Mouse (Mus musculus): ENCODE data around the gene Olfr339.
"Not testable (repeated sequence)": the region's sequence is repeated elsewhere in the genome, so short reads cannot be mapped to it uniquely, and the experiment has no call there.

Olfr339 gene

DNA sequence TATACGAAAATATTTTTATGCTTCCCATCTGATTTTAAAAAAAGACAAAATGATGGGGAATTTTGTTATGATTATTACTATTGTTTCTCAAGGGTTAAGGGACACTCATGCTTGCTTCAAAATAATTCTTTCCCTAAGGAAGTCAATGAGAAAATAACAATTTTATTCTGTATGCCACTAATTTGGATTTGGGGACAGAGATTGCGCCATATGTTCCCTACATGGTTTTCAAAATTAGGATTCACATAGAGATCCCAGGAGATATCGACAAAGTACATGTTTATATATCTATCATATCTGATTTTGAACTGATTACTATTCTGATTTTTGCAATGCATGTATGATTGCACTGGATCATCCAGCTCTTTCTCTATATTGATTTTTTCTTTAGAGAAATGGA lies at the start of gene Olfr339:
Gene Olfr339, plus strand, starts transcription at position 301 of the 400 bp plus-strand sequence.
- DNase-seq (ENCODE audit: low spot score), result no peak

DNA sequence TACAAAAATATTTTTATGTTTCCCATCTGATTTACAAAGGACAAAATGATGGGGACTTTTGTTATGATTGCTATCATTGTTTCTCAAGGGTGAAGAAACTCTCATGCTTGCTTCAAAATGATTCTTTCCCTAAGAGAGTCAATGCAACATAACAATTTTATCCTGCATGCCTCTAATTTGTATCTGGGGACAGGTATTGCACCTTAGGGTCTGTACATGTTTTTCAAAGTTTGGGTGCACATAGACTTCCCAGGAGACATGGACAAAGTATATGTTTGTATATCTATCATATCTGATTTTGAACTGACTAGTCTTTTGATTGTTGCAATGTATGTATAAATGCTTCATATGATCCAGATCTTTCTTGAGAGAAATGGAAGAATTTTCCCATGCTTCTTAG lies 45.5 kb upstream of the Olfr339 start, which contains the start of gene Olfr338:
Gene Olfr338, plus strand, starts transcription at position 301 of the 400 bp plus-strand sequence.
- no peak for DNase-seq (ENCODE audit: low spot score)

- DNase-seq (ENCODE audit: low spot score), result not testable (repeated sequence)
Measured at GRCm38 (mm10) chr2:36415174-36415573, 3.6 kb upstream of the Olfr339 start.

- not testable (repeated sequence) for DNase-seq (ENCODE audit: low spot score)
Measured at GRCm38 (mm10) chr2:36415591-36415990, 3.2 kb upstream of the Olfr339 start.

DNA sequence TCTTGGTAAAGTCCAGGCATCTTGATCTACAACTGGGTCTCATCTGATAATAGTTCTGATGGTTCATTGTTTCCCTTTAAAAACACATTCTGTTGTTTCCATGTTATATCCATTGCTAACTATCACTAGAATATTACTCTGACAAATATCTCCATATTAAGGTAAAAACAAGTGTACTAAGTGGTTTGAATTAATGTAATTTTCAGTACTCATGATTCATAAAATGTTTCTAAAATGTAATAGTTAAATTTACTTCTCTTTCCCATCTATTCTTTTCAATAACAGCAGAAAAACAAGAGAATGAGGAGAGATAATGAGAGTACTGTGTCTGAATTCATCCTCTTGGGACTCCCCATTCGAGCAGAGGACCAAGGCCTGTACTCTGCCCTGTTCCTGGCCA lies 33.5 kb downstream of the Olfr339 start, which contains the start of gene Olfr340:
Gene Olfr340, plus strand, starts transcription at position 301 of the 400 bp plus-strand sequence.
- no peak for DNase-seq (ENCODE audit: low spot score)

DNA sequence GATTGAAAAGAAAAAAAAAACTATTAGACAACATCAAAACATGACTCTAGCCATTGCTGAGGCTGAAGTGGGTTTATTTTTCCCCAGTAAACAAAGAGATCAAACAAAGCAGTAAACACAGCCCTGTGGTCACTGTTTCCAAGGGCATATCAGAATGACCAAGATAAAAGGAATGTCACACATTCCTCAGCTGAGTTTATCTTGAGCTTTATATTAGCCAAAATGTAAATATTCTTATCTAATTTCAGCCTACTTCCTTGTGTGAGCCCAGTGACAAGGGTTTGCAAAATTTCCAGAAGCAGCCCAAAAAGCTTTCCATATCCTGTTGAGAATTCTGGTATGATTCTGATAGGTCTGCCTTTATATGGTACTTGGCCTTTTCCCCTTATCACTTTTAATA lies 54.9 kb downstream of the Olfr339 start:
- DNase-seq (ENCODE audit: low spot score), result no peak

All from left cerebral cortex, adult 11 months (tissue).